Mouse (Mus musculus): Measurements from ENCODE around the gene Katnbl1.

DNA sequence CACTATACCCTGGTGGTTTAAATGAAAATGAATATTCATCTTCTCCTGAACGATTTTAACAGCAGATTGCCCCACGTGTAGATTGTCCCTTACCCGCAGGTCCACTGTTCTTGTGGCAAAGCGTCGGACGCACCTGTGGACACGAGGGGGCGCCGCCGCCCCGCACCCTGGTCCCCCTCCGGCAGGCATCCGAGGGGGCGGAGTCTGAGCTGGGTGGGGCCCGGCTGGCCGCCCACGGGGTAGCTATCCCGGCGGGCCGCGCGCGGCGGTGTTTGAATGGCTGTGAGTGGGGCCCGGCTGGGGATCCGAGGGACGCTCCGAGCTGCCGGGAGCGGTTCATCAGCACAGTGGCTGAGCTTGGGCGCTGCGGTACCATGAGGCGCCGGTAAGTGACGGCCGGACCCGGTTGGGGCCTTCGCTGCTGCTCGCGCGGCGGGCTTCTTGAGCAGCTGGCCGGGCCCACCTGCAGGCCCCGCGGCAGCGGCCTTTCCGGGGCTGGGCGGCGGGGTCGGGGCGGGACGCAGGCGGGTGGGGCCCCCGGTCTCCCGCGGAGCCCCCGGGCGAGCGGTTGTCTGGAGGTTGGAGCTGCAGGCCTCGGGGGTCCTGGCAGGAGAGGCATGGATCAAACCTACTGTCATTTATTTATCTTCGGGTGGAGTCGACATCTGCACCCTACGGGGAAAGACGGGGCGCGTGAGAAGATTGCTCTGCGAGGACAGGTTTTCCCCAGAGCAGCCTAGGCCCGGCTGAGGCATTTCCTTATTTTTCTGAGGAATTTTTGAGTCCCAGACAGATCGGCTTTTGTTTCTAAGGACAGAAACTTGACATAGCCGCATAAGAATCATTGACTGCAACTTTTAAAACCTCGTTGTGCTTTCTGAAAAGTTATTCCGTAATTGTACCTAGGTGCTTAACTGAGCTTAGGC is at the start of gene Katnbl1:
- TF ChIP-seq HCFC1 (IDR thresholded peaks at IDR 0.05; ENCODE audit: borderline replicate concordance, insufficient read depth, low read length), result peak; percentile 51; the same call in 1 of the 2 replicates
- no peak for TF ChIP-seq MAFK (IDR thresholded peaks at IDR 0.05; ENCODE audit: insufficient read depth, low read depth, low read length)
- peak; percentile 51; the same call in 1 of the 2 replicates for TF ChIP-seq ZC3H11A (IDR thresholded peaks at IDR 0.05; ENCODE audit: borderline replicate concordance, low read depth, low read length)
- TF ChIP-seq ZNF384 (IDR thresholded peaks at IDR 0.05; ENCODE audit: low read depth, low read length), result no peak
- TF ChIP-seq CHD2 (IDR thresholded peaks at IDR 0.05; ENCODE audit: low read depth, low read length), result no peak

All from ES-E14 (cell line).